Mouse (Mus musculus): Measurements from ENCODE around the gene Gpr171. TPM values are rescaled to one million over a fixed set of nuclear protein-coding genes. Genes with fewer than 3 reads are reported as not detected.
"Not testable (repeated sequence)": the region's sequence is repeated elsewhere in the genome, so short reads cannot be mapped to it uniquely, and the experiment has no call there.

Gpr171 gene
- polyA plus RNA-seq, 1 experiment from 2014 or later: 0.95 TPM

- Histone ChIP-seq H3K36me3 (ENCODE audit: control insufficient read depth, insufficient read depth, low read length) (no peaks in the 10 kb centered on the region), H3K4me2 (ENCODE audit: low read depth) (no peak overlapping the region), H3K27me3 (ENCODE audit: control insufficient read depth, insufficient read depth, low read length) (no peaks in the 10 kb centered on the region), H3K9ac (ENCODE audit: low read length) (no peak overlapping the region), H3K4me3 (ENCODE audit: low read depth, low read length) (no peak overlapping the region), H3K27ac (ENCODE audit: low read depth, low read length) (no peak overlapping the region), H3K9me3 (ENCODE audit: control insufficient read depth, low read length) (no peaks in the 10 kb centered on the region), H3K4me1 (ENCODE audit: control insufficient read depth, insufficient read depth, low read length) (no peaks in the 10 kb centered on the region)
- no peak for DNase-seq (ENCODE audit: low spot score)
- 87% methylated on average over 10 of the region's 10 CpGs for whole genome bisulfite sequencing
- no peak for ATAC-seq (ENCODE audit: insufficient read depth, low FRiP score, low TSS enrichment)
Measured at GRCm38 (mm10) chr3:59098540-59098939, 3.1 kb downstream of the Gpr171 start.

GRCm38 (mm10) chr3:59097421-59097820, 4.2 kb downstream of the Gpr171 start:
- Histone ChIP-seq H3K27me3 (ENCODE audit: control insufficient read depth, insufficient read depth, low read length) (no peaks in the 10 kb centered on the region), H3K27ac (ENCODE audit: low read depth, low read length) (no peak overlapping the region), H3K4me1 (ENCODE audit: control insufficient read depth, insufficient read depth, low read length) (no peaks in the 10 kb centered on the region), H3K9ac (ENCODE audit: low read length) (no peak overlapping the region), H3K4me2 (ENCODE audit: low read depth) (no peak overlapping the region), H3K4me3 (ENCODE audit: low read depth, low read length) (no peak overlapping the region), H3K9me3 (ENCODE audit: control insufficient read depth, low read length) (no peaks in the 10 kb centered on the region), H3K36me3 (ENCODE audit: control insufficient read depth, insufficient read depth, low read length) (no peaks in the 10 kb centered on the region)
- no peak for DNase-seq (ENCODE audit: low spot score)
- no peak for ATAC-seq (ENCODE audit: insufficient read depth, low FRiP score, low TSS enrichment)
- 84% methylated on average over 6 of the region's 6 CpGs for WGBS

GRCm38 (mm10) chr3:59092702-59093101, 8.9 kb downstream of the Gpr171 start:
- Histone ChIP-seq H3K36me3 (ENCODE audit: control insufficient read depth, insufficient read depth, low read length) (no peaks in the 10 kb centered on the region), H3K4me3 (ENCODE audit: low read depth, low read length) (no peak overlapping the region), H3K4me2 (ENCODE audit: low read depth) (no peak overlapping the region), H3K9me3 (ENCODE audit: control insufficient read depth, low read length) (no peaks in the 10 kb centered on the region), H3K9ac (ENCODE audit: low read length) (no peak overlapping the region), H3K27me3 (ENCODE audit: control insufficient read depth, insufficient read depth, low read length) (no peaks in the 10 kb centered on the region), H3K27ac (ENCODE audit: low read depth, low read length) (no peak overlapping the region), H3K4me1 (ENCODE audit: control insufficient read depth, insufficient read depth, low read length) (no peaks in the 10 kb centered on the region)
- ATAC-seq (ENCODE audit: insufficient read depth, low FRiP score, low TSS enrichment): no peak
- 76% methylated on average over 11 of the region's 11 CpGs for WGBS
- no peak for DNase-seq (ENCODE audit: low spot score)

GRCm38 (mm10) chr3:59080919-59081318, 20.7 kb downstream of the Gpr171 start:
- H3K27me3 ChIP-seq (ENCODE audit: control insufficient read depth, insufficient read depth, low read length): no peaks in the 10 kb centered on the region
- H3K27ac ChIP-seq (ENCODE audit: low read depth, low read length): no peak overlapping the region
- no peak overlapping the region for H3K4me2 ChIP-seq (ENCODE audit: low read depth)
- DNase-seq (ENCODE audit: low spot score): no peak
- H3K4me3 ChIP-seq (ENCODE audit: low read depth, low read length): no peak overlapping the region
- no peaks in the 10 kb centered on the region for H3K36me3 ChIP-seq (ENCODE audit: control insufficient read depth, insufficient read depth, low read length)
- H3K9me3 ChIP-seq (ENCODE audit: control insufficient read depth, low read length): no peaks in the 10 kb centered on the region
- WGBS: 12% methylated on average over 7 of the region's 7 CpGs
- no peak for ATAC-seq (ENCODE audit: insufficient read depth, low FRiP score, low TSS enrichment)
- no peaks in the 10 kb centered on the region for H3K4me1 ChIP-seq (ENCODE audit: control insufficient read depth, insufficient read depth, low read length)
- no peak overlapping the region for H3K9ac ChIP-seq (ENCODE audit: low read length)

GRCm38 (mm10) chr3:59080293-59080916, 21.2 kb downstream of the Gpr171 start:
- no peak overlapping the region for H3K4me3 ChIP-seq (ENCODE audit: low read depth, low read length)
- H3K36me3 ChIP-seq (ENCODE audit: control insufficient read depth, insufficient read depth, low read length): no peaks in the 10 kb centered on the region
- no peaks in the 10 kb centered on the region for H3K9me3 ChIP-seq (ENCODE audit: control insufficient read depth, low read length)
- H3K9ac ChIP-seq (ENCODE audit: low read length): no peak overlapping the region
- no peaks in the 10 kb centered on the region for H3K4me1 ChIP-seq (ENCODE audit: control insufficient read depth, insufficient read depth, low read length)
- H3K27me3 ChIP-seq (ENCODE audit: control insufficient read depth, insufficient read depth, low read length): no peaks in the 10 kb centered on the region
- ATAC-seq (ENCODE audit: insufficient read depth, low FRiP score, low TSS enrichment) (no peak), DNase-seq (ENCODE audit: low spot score) (no peak)
- no peak overlapping the region for H3K27ac ChIP-seq (ENCODE audit: low read depth, low read length)
- 14% methylated on average over 6 of the region's 6 CpGs for WGBS
- no peak overlapping the region for H3K4me2 ChIP-seq (ENCODE audit: low read depth)

- Histone ChIP-seq H3K4me2 (ENCODE audit: low read depth) (no peak overlapping the region), H3K4me1 (ENCODE audit: control insufficient read depth, insufficient read depth, low read length) (no peaks in the 10 kb centered on the region), H3K9me3 (ENCODE audit: control insufficient read depth, low read length) (no peaks in the 10 kb centered on the region), H3K36me3 (ENCODE audit: control insufficient read depth, insufficient read depth, low read length) (no peaks in the 10 kb centered on the region), H3K9ac (ENCODE audit: low read length) (no peak overlapping the region), H3K27ac (ENCODE audit: low read depth, low read length) (no peak overlapping the region), H3K4me3 (ENCODE audit: low read depth, low read length) (no peak overlapping the region), H3K27me3 (ENCODE audit: control insufficient read depth, insufficient read depth, low read length) (no peaks in the 10 kb centered on the region)
- DNase-seq (ENCODE audit: low spot score) (peak; percentile 58), ATAC-seq (ENCODE audit: insufficient read depth, low FRiP score, low TSS enrichment) (peak; percentile 58)
- WGBS: 49% methylated on average over 4 of the region's 4 CpGs
Measured at GRCm38 (mm10) chr3:59079327-59079726, 22.3 kb downstream of the Gpr171 start.

GRCm38 (mm10) chr3:59078585-59078984, 23.0 kb downstream of the Gpr171 start:
- Histone ChIP-seq H3K4me2 (ENCODE audit: low read depth) (no peak overlapping the region), H3K36me3 (ENCODE audit: control insufficient read depth, insufficient read depth, low read length) (no peaks in the 10 kb centered on the region), H3K27ac (ENCODE audit: low read depth, low read length) (no peak overlapping the region), H3K4me1 (ENCODE audit: control insufficient read depth, insufficient read depth, low read length) (no peaks in the 10 kb centered on the region), H3K9ac (ENCODE audit: low read length) (no peak overlapping the region), H3K27me3 (ENCODE audit: control insufficient read depth, insufficient read depth, low read length) (no peaks in the 10 kb centered on the region), H3K9me3 (ENCODE audit: control insufficient read depth, low read length) (no peaks in the 10 kb centered on the region), H3K4me3 (ENCODE audit: low read depth, low read length) (no peak overlapping the region)
- 85% methylated on average over 11 of the region's 11 CpGs for WGBS
- DNase-seq (ENCODE audit: low spot score): no peak
- no peak for ATAC-seq (ENCODE audit: insufficient read depth, low FRiP score, low TSS enrichment)

- WGBS: 67% methylated on average over 4 of the region's 4 CpGs
- H3K4me3 ChIP-seq (ENCODE audit: low read depth, low read length): no peak overlapping the region
Measured at GRCm38 (mm10) chr3:59077278-59077677, 24.3 kb downstream of the Gpr171 start.

GRCm38 (mm10) chr3:59069071-59069470, 32.5 kb downstream of the Gpr171 start:
- not testable (repeated sequence) for DNase-seq (ENCODE audit: low spot score); H3K27ac ChIP-seq (ENCODE audit: low read depth, low read length); H3K9ac ChIP-seq (ENCODE audit: low read length); H3K36me3 ChIP-seq (ENCODE audit: control insufficient read depth, insufficient read depth, low read length); H3K4me1 ChIP-seq (ENCODE audit: control insufficient read depth, insufficient read depth, low read length); H3K27me3 ChIP-seq (ENCODE audit: control insufficient read depth, insufficient read depth, low read length); H3K4me2 ChIP-seq (ENCODE audit: low read depth); H3K4me3 ChIP-seq (ENCODE audit: low read depth, low read length); H3K9me3 ChIP-seq (ENCODE audit: control insufficient read depth, low read length); ATAC-seq (ENCODE audit: insufficient read depth, low FRiP score, low TSS enrichment)
- 90% methylated on average over 1 of the region's 1 CpGs for WGBS

More at GRCm38 (mm10) chr3:59077278-59077677, 24.3 kb downstream of the Gpr171 start:
- Histone ChIP-seq H3K4me1 (ENCODE audit: control insufficient read depth, insufficient read depth, low read length) (no peaks in the 10 kb centered on the region), H3K27ac (ENCODE audit: low read depth, low read length) (no peak overlapping the region), H3K9me3 (ENCODE audit: control insufficient read depth, low read length) (no peaks in the 10 kb centered on the region), H3K9ac (ENCODE audit: low read length) (no peak overlapping the region), H3K4me2 (ENCODE audit: low read depth) (no peak overlapping the region), H3K27me3 (ENCODE audit: control insufficient read depth, insufficient read depth, low read length) (no peaks in the 10 kb centered on the region), H3K36me3 (ENCODE audit: control insufficient read depth, insufficient read depth, low read length) (no peaks in the 10 kb centered on the region)
- ATAC-seq (ENCODE audit: insufficient read depth, low FRiP score, low TSS enrichment) (no peak), DNase-seq (ENCODE audit: low spot score) (no peak)

Measured in neural tube, embryonic 11.5 days (tissue).